Mouse (Mus musculus) small intestine, adult 2 months (tissue): ENCODE data around the gene 1700010B08Rik.

Experiments
- CTCF ChIP-seq: fragments of 200-500 bp; IDR thresholded peaks from 2 replicates; pipeline ENCODE4 v1.5.1; 2012; ENCODE audit warnings: low read depth, mild to moderate bottlenecking, control low read depth, inconsistent platforms, low read length, moderate library complexity, mixed read lengths; ENCODE audit not compliant: insufficient replicate concordance, insufficient read length; ENCODE audit errors: extremely low read depth
- POLR2A ChIP-seq: fragments of 200-500 bp; IDR thresholded peaks from 2 replicates; pipeline ENCODE4 v1.6.1; 2012; ENCODE audit warnings: low read depth, mild to moderate bottlenecking, control low read depth, inconsistent platforms, low read length, moderate library complexity

DNA sequence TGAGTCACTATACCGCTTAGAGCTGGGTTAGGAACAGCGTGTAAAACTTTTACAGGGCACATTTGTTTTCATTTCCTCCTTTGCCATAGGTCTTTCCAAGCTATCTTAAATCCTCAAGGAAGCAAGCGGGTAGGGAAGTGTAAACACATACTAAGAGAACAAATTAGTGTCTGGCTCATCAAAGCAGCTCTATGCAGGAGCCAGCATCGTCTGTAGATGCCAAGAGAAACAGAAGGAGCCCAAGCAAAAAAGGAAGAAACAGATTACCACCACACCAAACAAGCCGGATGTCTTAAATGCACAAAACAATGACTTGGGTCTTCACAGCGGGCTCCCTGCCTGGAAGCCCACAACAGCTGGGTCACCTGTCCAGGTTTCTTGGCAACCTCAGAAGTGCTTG lies 9.0 kb upstream of the 1700010B08Rik start:
- TF ChIP-seq CTCF (no peak), POLR2A (no peak)
